Mouse (Mus musculus) limb, embryonic 10.5 days (tissue): ENCODE measurements around the gene Tmem150b. TPM values are rescaled to one million over a fixed set of nuclear protein-coding genes. Genes with fewer than 3 reads are reported as not detected.

Experiments used
- DNase-seq: peaks from one replicate; pipeline ENCODE4 v3.0.0-alpha.2; 2017; ENCODE audit warnings: low spot score
- H3K27ac ChIP-seq: fragments of 300-500 bp; sonication (generic); 2 replicates; pipeline ENCODE4 v1.5.1; 2016; ENCODE audit warnings: mild to moderate bottlenecking
- H3K27me3 ChIP-seq: fragments of 300-500 bp; sonication (generic); 2 replicates; pipeline ENCODE4 v1.6.1; 2016; ENCODE audit warnings: low read depth, mild to moderate bottlenecking; ENCODE audit not compliant: poor library complexity, severe bottlenecking
- H3K36me3 ChIP-seq: fragments of 300-500 bp; sonication (generic); 2 replicates; pipeline ENCODE4 v1.6.1; 2016; ENCODE audit warnings: mild to moderate bottlenecking, moderate library complexity
- H3K4me1 ChIP-seq: fragments of 300-500 bp; sonication (generic); 2 replicates; pipeline ENCODE4 v1.6.1; 2016
- H3K4me3 ChIP-seq: fragments of 300-500 bp; sonication (generic); 2 replicates; pipeline ENCODE4 v1.5.1; 2016; ENCODE audit warnings: mild to moderate bottlenecking, moderate library complexity
- H3K9me3 ChIP-seq: fragments of 300-500 bp; sonication (generic); replicated peaks from 2 replicates; pipeline ENCODE4 v1.6.1; 2016; ENCODE audit warnings: mild to moderate bottlenecking
- WGBS: fragments of 180-500 bp; shearing (Covaris S2); methylation state at CpG from one replicate; pipeline ENCODE4 v1.1.7; 2016; 5-methylcytosine and 5-hydroxymethylcytosine counted together
- polyA plus RNA-seq: library from polyadenylated mRNA; unstranded; fragments of >200 nt; fragmentation: Nextera tagmentation; extraction: Ambion mirVana; gene quantifications from 2 replicates; pipeline ENCODE4 v1.2.1, GENCODE M21; 2016

The Tmem150b gene
- 0.13 TPM in 1 of 2 replicates, not detected in the other for polyA plus RNA-seq

- Histone ChIP-seq H3K9me3 (no peaks in the 10 kb centered on the region), H3K36me3 (no peaks in the 10 kb centered on the region), H3K4me1 (no peaks in the 10 kb centered on the region), H3K4me3 (0 out of 2 replicates have a peak within 1 kb of the TSS, but pooled peaks have one; percentile 38), H3K27me3 (no peaks in the 10 kb centered on the region), H3K27ac (no peak within 1 kb of the TSS)
- DNase-seq: no peak
- 81% methylated on average over 7 of the region's 7 CpGs for WGBS
Observed at GRCm38 (mm10) chr7:4725169-4725568, at the start of gene Tmem150b. Gene Tmem150b (minus strand): TSS chr7:4725249.

GRCm38 (mm10) chr7:4771202-4771601, 46.2 kb upstream of the Tmem150b start, which contains the start of gene Fam71e2:
Gene Fam71e2 (minus strand): TSS chr7:4771302.
- H3K4me3 ChIP-seq: no peak within 1 kb of the TSS
- peaks cover 22% of the 10 kb centered on the region for H3K27me3 ChIP-seq
- WGBS: 68% methylated on average over 5 of the region's 5 CpGs
- H3K27ac ChIP-seq: no peak within 1 kb of the TSS
- no peak for DNase-seq
- no peaks in the 10 kb centered on the region for H3K9me3 ChIP-seq
- H3K4me1 ChIP-seq: no peaks in the 10 kb centered on the region
- H3K36me3 ChIP-seq: no peaks in the 10 kb centered on the region

GRCm38 (mm10) chr7:4764946-4765710, 40.1 kb upstream of the Tmem150b start:
- Histone ChIP-seq H3K4me3 (no peak overlapping the region), H3K36me3 (no peaks in the 10 kb centered on the region), H3K27me3 (no peaks in the 10 kb centered on the region), H3K27ac (no peak overlapping the region), H3K4me1 (peaks cover 11% of the 10 kb centered on the region; the same call in 1 of the 2 replicates), H3K9me3 (no peaks in the 10 kb centered on the region)
- DNase-seq: no peak
- WGBS: 35% methylated on average over 4 of the region's 4 CpGs

GRCm38 (mm10) chr7:4759670-4760069, 34.6 kb upstream of the Tmem150b start:
- Histone ChIP-seq H3K9me3 (no peaks in the 10 kb centered on the region), H3K27ac (no peak overlapping the region), H3K4me1 (no peaks in the 10 kb centered on the region), H3K27me3 (no peaks in the 10 kb centered on the region), H3K4me3 (no peak overlapping the region), H3K36me3 (no peaks in the 10 kb centered on the region)
- no peak for DNase-seq
- WGBS: 55% methylated on average over 1 of the region's 1 CpGs

- H3K4me3 ChIP-seq: peak within 1 kb of the TSS; percentile 56
- H3K4me1 ChIP-seq: peaks cover 22% of the 10 kb centered on the region
- 3% methylated on average over 24 of the region's 24 CpGs for WGBS
- no peaks in the 10 kb centered on the region for H3K9me3 ChIP-seq
- DNase-seq: peak; percentile 87
- 0 out of 2 replicates have a peak, but pooled peaks cover 8% of the 10 kb centered on the region for H3K27me3 ChIP-seq
- peak within 1 kb of the TSS; percentile 85 for H3K27ac ChIP-seq
- no peaks in the 10 kb centered on the region for H3K36me3 ChIP-seq
Observed at GRCm38 (mm10) chr7:4752821-4753570, 27.9 kb upstream of the Tmem150b start, which contains the start of gene Cox6b2. Gene Cox6b2 (minus strand): TSS chr7:4753094.

GRCm38 (mm10) chr7:4751971-4752820, 27.1 kb upstream of the Tmem150b start:
- Histone ChIP-seq H3K27ac (peak overlapping the region; percentile 85), H3K9me3 (no peaks in the 10 kb centered on the region), H3K4me3 (peak overlapping the region; percentile 56), H3K27me3 (0 out of 2 replicates have a peak, but pooled peaks cover 8% of the 10 kb centered on the region), H3K4me1 (peaks cover 22% of the 10 kb centered on the region), H3K36me3 (peaks cover under 1% of the 10 kb centered on the region)
- peak; percentile 82 for DNase-seq
- 2% methylated on average over 30 of the region's 30 CpGs for WGBS

- 79% methylated on average over 2 of the region's 2 CpGs for WGBS
- H3K27ac ChIP-seq: no peak overlapping the region
- H3K4me1 ChIP-seq: peaks cover 28% of the 10 kb centered on the region
- H3K4me3 ChIP-seq: no peak overlapping the region
- H3K27me3 ChIP-seq: 0 out of 2 replicates have a peak, but pooled peaks cover 5% of the 10 kb centered on the region
- H3K36me3 ChIP-seq: peaks cover 29% of the 10 kb centered on the region
- DNase-seq: no peak
- H3K9me3 ChIP-seq: no peaks in the 10 kb centered on the region
Observed at GRCm38 (mm10) chr7:4749169-4749568, 24.1 kb upstream of the Tmem150b start.

- WGBS: 73% methylated on average over 4 of the region's 4 CpGs
- Histone ChIP-seq H3K27ac (no peak overlapping the region), H3K4me1 (peaks cover 26% of the 10 kb centered on the region), H3K9me3 (no peaks in the 10 kb centered on the region), H3K27me3 (no peaks in the 10 kb centered on the region), H3K4me3 (no peak overlapping the region), H3K36me3 (peaks cover 37% of the 10 kb centered on the region)
- DNase-seq: no peak
Observed at GRCm38 (mm10) chr7:4748321-4748720, 23.3 kb upstream of the Tmem150b start.

- Histone ChIP-seq H3K9me3 (no peaks in the 10 kb centered on the region), H3K4me3 (no peak overlapping the region), H3K27me3 (no peaks in the 10 kb centered on the region), H3K36me3 (peaks cover 47% of the 10 kb centered on the region), H3K4me1 (peaks cover 23% of the 10 kb centered on the region), H3K27ac (no peak overlapping the region)
- DNase-seq: no peak
- 64% methylated on average over 9 of the region's 9 CpGs for WGBS
Observed at GRCm38 (mm10) chr7:4747156-4747899, 22.3 kb upstream of the Tmem150b start.

- Histone ChIP-seq H3K4me1 (peaks cover 23% of the 10 kb centered on the region), H3K27me3 (no peaks in the 10 kb centered on the region), H3K9me3 (no peaks in the 10 kb centered on the region), H3K4me3 (no peak overlapping the region), H3K36me3 (peaks cover 52% of the 10 kb centered on the region), H3K27ac (no peak overlapping the region)
- no peak for DNase-seq
- 86% methylated on average over 22 of the region's 22 CpGs for WGBS
Observed at GRCm38 (mm10) chr7:4746326-4746980, 21.4 kb upstream of the Tmem150b start.

- no peak overlapping the region for H3K4me3 ChIP-seq
- whole genome bisulfite sequencing: 92% methylated on average over 6 of the region's 6 CpGs
- H3K27ac ChIP-seq: no peak overlapping the region
- H3K36me3 ChIP-seq: peaks cover 52% of the 10 kb centered on the region
- no peaks in the 10 kb centered on the region for H3K9me3 ChIP-seq
- no peaks in the 10 kb centered on the region for H3K27me3 ChIP-seq
- H3K4me1 ChIP-seq: peaks cover 30% of the 10 kb centered on the region
- no peak for DNase-seq
Observed at GRCm38 (mm10) chr7:4744886-4745285, 19.8 kb upstream of the Tmem150b start.
